Mouse (Mus musculus): ENCODE results near the gene Sh3pxd2a. TPM values are rescaled to one million over a fixed set of nuclear protein-coding genes. Genes with fewer than 3 reads are reported as not detected.

Sh3pxd2a gene
- total and polyA plus RNA-seq, 3 experiments = 3.9 to 11.3 TPM; not detected in 1

DNA sequence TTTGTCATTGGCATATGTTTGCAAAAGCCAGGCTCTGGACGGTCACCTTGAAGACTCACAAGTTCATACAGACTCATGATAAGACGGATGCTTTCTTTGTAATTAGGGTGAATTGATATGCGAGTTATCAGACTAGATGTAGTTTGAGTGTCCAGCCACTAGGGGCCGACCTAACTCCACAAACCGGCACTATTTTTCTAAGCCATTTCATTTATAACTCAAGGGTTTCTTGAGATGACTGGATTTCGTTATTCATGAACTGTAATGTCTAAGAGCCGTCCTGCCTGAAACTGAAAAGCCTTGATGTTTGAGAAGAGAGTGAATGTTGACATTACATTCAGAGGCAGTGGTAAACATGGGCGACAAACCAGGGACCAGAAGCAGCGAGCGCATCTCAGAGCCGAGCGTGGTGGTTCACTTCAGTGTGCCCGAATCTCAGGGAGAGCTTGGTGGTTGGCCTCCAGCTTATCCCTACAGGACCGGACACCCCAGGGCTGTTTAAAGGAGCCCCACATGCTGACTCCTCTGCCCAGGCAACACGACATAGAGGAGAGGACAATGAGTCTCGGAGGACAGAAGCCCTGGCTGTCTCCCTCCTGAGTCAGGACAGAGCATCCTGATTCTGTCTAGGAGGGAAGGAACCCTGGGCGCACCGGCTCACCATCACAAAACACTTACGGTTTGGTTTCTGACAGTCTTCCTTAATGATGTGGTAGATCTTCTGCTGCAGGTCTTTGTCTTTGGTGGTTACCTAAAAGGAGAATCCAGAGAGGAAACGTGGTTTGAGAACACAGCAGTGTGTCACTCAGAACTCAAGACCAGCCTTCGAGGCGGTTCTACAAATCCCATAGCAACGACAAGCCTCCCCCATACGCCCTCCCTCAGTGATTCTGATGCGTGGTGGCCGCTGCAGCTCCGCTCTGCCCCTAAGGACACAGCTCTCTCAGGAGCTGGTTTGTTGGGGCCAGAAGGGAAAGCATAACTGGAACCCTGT lies 43.2 kb upstream of the Sh3pxd2a start (continued):
- no peak for TF ChIP-seq BHLHE40 (IDR thresholded peaks at IDR 0.05; ENCODE audit: borderline replicate concordance, low read depth, low read length)
- TF ChIP-seq ZMIZ1 (IDR thresholded peaks at IDR 0.05; ENCODE audit: low read depth, low read length) = peak; percentile 31; the same call in 1 of the 2 replicates
- TF ChIP-seq CTCF (IDR thresholded peaks at IDR 0.05 in 2 of 3, conservative IDR thresholded peaks at IDR 0.05 in 1 of 3; ENCODE audit: control insufficient read depth in 1 of 3, insufficient read depth in 1 of 3, low read depth in 2 of 3, low read length in 3 of 3, poor library complexity in 1 of 3, severe bottlenecking in 1 of 3) = peak; percentile 79 to 100 (median 95)
- no peak for TF ChIP-seq ZKSCAN1 (IDR thresholded peaks at IDR 0.05; ENCODE audit: low read depth, low read length)
- TF ChIP-seq POLR2AphosphoS5 (IDR thresholded peaks at IDR 0.05; ENCODE audit: borderline replicate concordance, low read depth, low read length) = no peak
- TF ChIP-seq RCOR1 (IDR thresholded peaks at IDR 0.05; ENCODE audit: low read depth, low read length) = no peak; the same call in 1 of the 2 replicates
- TF ChIP-seq TAL1 (IDR thresholded peaks at IDR 0.05; ENCODE audit: low read length) = no peak
- peak; percentile 62 for TF ChIP-seq POLR2AphosphoS2 (IDR thresholded peaks at IDR 0.05; ENCODE audit: low read length)
- peak; percentile 99 for TF ChIP-seq ZC3H11A (IDR thresholded peaks at IDR 0.05; ENCODE audit: low read depth, low read length)
- no peak for TF ChIP-seq CHD2 (IDR thresholded peaks at IDR 0.05; ENCODE audit: low read length)
- no peak for TF ChIP-seq USF1 (IDR thresholded peaks at IDR 0.05; ENCODE audit: low read depth, low read length)
- TF ChIP-seq EP300 (IDR thresholded peaks at IDR 0.05; ENCODE audit: low read depth in 1 of 2, low read length in 2 of 2) = no peak; a peak in 1 of 4 replicates
- no peak for TF ChIP-seq TBP (IDR thresholded peaks at IDR 0.05; ENCODE audit: low read depth, low read length)
- TF ChIP-seq E2F4 (IDR thresholded peaks at IDR 0.05; ENCODE audit: borderline replicate concordance, low read depth, low read length) = no peak
- TF ChIP-seq SIN3A (IDR thresholded peaks at IDR 0.05; ENCODE audit: low read length) = peak; percentile 92
- no peak for TF ChIP-seq JUND (IDR thresholded peaks at IDR 0.05; ENCODE audit: low read depth, low read length)
- TF ChIP-seq MEF2A (IDR thresholded peaks at IDR 0.05; ENCODE audit: extremely low read depth, insufficient replicate concordance, low read depth, low read length, poor library complexity, severe bottlenecking) = no peak
- 0 out of 2 replicates have a peak, but pooled peaks have one; percentile 14 for TF ChIP-seq NRF1 (IDR thresholded peaks at IDR 0.05; ENCODE audit: insufficient read depth, low read depth, low read length, poor library complexity, severe bottlenecking)
- 0 out of 2 replicates have a peak, but pooled peaks have one; percentile 6 for TF ChIP-seq CHD1 (IDR thresholded peaks at IDR 0.05; ENCODE audit: low read depth, low read length)
- TF ChIP-seq KAT2A (conservative IDR thresholded peaks at IDR 0.05; ENCODE audit: low read depth, low read length) = no peak

DNA sequence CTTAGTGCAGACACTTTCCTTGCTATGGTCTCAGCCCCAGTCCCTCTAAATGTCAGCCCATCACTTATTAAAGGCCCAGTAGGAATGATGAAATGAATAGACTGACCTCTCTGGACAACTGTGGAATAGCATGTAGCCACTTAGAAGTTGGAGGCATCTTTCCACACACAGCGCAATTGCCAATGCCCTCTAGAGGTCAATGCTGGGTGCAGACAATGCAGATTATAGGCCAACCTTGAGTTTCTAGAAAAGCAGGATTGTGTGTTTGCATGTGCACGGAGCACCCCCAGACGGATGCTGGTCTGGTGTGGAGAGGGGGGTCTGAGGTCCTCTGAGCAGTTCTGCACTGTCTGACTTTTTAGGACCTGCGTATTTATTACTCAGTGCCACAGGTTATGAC lies 39.4 kb upstream of the Sh3pxd2a start:
- Histone ChIP-seq H3K4me3 (ENCODE audit: control insufficient read depth in 1 of 2, insufficient read depth in 1 of 2, low read depth in 2 of 2, low read length in 2 of 2) (no peak overlapping the region), H3K9ac (ENCODE audit: control insufficient read depth, low read depth, low read length, poor library complexity, severe bottlenecking) (no peak overlapping the region), H3K27me3 (ENCODE audit: control insufficient read depth in 1 of 2, insufficient read depth in 2 of 2, low read length in 2 of 2) (no peaks in the 10 kb centered on the region), H3K9me3 (replicated peaks; ENCODE audit: insufficient read depth, low read length) (no peaks in the 10 kb centered on the region), H3K79me2 (ENCODE audit: control insufficient read depth, insufficient read depth, low read length, poor library complexity) (no peaks in the 10 kb centered on the region), H3K36me3 (ENCODE audit: control insufficient read depth in 1 of 2, insufficient read depth in 2 of 2, low read length in 2 of 2) (no peaks in the 10 kb centered on the region; a peak in 1 of 4 replicates), H3K4me1 (ENCODE audit: control insufficient read depth in 1 of 2, insufficient read depth in 2 of 2, low read length in 2 of 2) (no peaks in the 10 kb centered on the region), H3K27ac (ENCODE audit: control insufficient read depth, low read depth, low read length) (no peak overlapping the region)
- peak; percentile 74 for DNase-seq (ENCODE audit: low read depth, low spot score)
- TF ChIP-seq RAD21 (IDR thresholded peaks at IDR 0.05; ENCODE audit: low read depth, low read length) = peak; percentile 42
- TF ChIP-seq SMC3 (IDR thresholded peaks at IDR 0.05; ENCODE audit: low read depth, low read length) = peak; percentile 55
- peak; percentile 55 to 95 (median 68) for TF ChIP-seq CTCF (IDR thresholded peaks at IDR 0.05 in 2 of 3, conservative IDR thresholded peaks at IDR 0.05 in 1 of 3; ENCODE audit: control insufficient read depth in 1 of 3, insufficient read depth in 1 of 3, low read depth in 2 of 3, low read length in 3 of 3, poor library complexity in 1 of 3, severe bottlenecking in 1 of 3)
- TF ChIP-seq POLR2AphosphoS5 (IDR thresholded peaks at IDR 0.05; ENCODE audit: borderline replicate concordance, low read depth, low read length) = no peak
